In genomic region chrX:74243807-74244206, GRCm38 (mm10) we compare ENCODE assay signal across 8 mouse cellular contexts. TPM values are rescaled to one million over a fixed set of nuclear protein-coding genes. Genes with fewer than 3 reads are reported as not detected.
A peak's percentile ranks its signal among the peaks of the same experiment; 100 is the strongest.
DNase-seq lines count a peak whose midpoint lies in the region; ATAC-seq and TF ChIP-seq lines count a peak whose summit lies in the region.

No protein-coding gene starts in this region.

- 57% methylated on average over 3 of the region's 3 CpGs for WGBS in forebrain, embryonic 14.5 days
- WGBS in limb, embryonic 12.5 days, result 72% methylated on average over 3 of the region's 3 CpGs
- WGBS in midbrain, embryonic 13.5 days, result 59% methylated on average over 3 of the region's 3 CpGs

- H3K9me3 ChIP-seq in forebrain, embryonic 14.5 days (replicated peaks; ENCODE audit: control insufficient read depth, low read length), result no peaks in the 10 kb centered on the region
- H3K9me3 ChIP-seq in limb, embryonic 12.5 days, result no peaks in the 10 kb centered on the region
- H3K9me3 ChIP-seq in midbrain, embryonic 13.5 days, result no peaks in the 10 kb centered on the region

- no peaks in the 10 kb centered on the region for H3K4me1 ChIP-seq in forebrain, embryonic 14.5 days (ENCODE audit: control insufficient read depth, insufficient read depth, low read length)
- H3K4me1 ChIP-seq in limb, embryonic 12.5 days (replicated peaks), result peaks cover 9% of the 10 kb centered on the region; the same call in 1 of the 2 replicates
- H3K4me1 ChIP-seq in midbrain, embryonic 13.5 days (replicated peaks), result peaks cover 16% of the 10 kb centered on the region

- TF ChIP-seq CTCF in layer of hippocampus, adult 2 months (conservative IDR thresholded peaks at IDR 0.05), result no peak

- H3K9ac ChIP-seq in forebrain, embryonic 14.5 days (ENCODE audit: low read length), result peak overlapping the region; percentile 76; the same call in 1 of the 2 replicates
- H3K9ac ChIP-seq in limb, embryonic 12.5 days (replicated peaks), result peak overlapping the region; percentile 80
- peak overlapping the region; percentile 78 for H3K9ac ChIP-seq in midbrain, embryonic 13.5 days (replicated peaks)

- H3K4me3 ChIP-seq in layer of hippocampus, adult 2 months, result no peak overlapping the region; the same call in 1 of the 2 replicates
- H3K4me3 ChIP-seq in forebrain, embryonic 14.5 days (ENCODE audit: low read depth, low read length), result peak overlapping the region; percentile 51
- peak overlapping the region; percentile 57 for H3K4me3 ChIP-seq in limb, embryonic 12.5 days (replicated peaks)
- peak overlapping the region; percentile 59 for H3K4me3 ChIP-seq in midbrain, embryonic 13.5 days (replicated peaks)

- H3K36me3 ChIP-seq in forebrain, embryonic 14.5 days (ENCODE audit: control insufficient read depth, insufficient read depth, low read length), result peaks cover 43% of the 10 kb centered on the region
- H3K36me3 ChIP-seq in limb, embryonic 12.5 days, result peaks cover 48% of the 10 kb centered on the region
- H3K36me3 ChIP-seq in midbrain, embryonic 13.5 days, result peaks cover 41% of the 10 kb centered on the region

- H3K27me3 ChIP-seq in forebrain, embryonic 14.5 days (replicated peaks; ENCODE audit: control insufficient read depth, insufficient read depth, low read length), result no peaks in the 10 kb centered on the region
- H3K27me3 ChIP-seq in limb, embryonic 12.5 days, result no peaks in the 10 kb centered on the region
- H3K27me3 ChIP-seq in midbrain, embryonic 13.5 days, result no peaks in the 10 kb centered on the region

- 0 out of 2 replicates have a peak overlapping the region, but pooled peaks have one; percentile 3 for H3K27ac ChIP-seq in layer of hippocampus, adult 2 months
- H3K27ac ChIP-seq in forebrain, embryonic 14.5 days (ENCODE audit: low read depth, low read length), result no peak overlapping the region
- H3K27ac ChIP-seq in limb, embryonic 12.5 days, result no peak overlapping the region
- no peak overlapping the region for H3K27ac ChIP-seq in midbrain, embryonic 13.5 days

- peak overlapping the region; percentile 68 for H3K4me2 ChIP-seq in forebrain, embryonic 14.5 days (ENCODE audit: low read length)
- H3K4me2 ChIP-seq in limb, embryonic 12.5 days, result peak overlapping the region; percentile 63
- peak overlapping the region; percentile 68 for H3K4me2 ChIP-seq in midbrain, embryonic 13.5 days (replicated peaks)

- DNase-seq in layer of hippocampus, adult 2 months (ENCODE audit: low spot score in 2 of 2), result no peak
- no peak for DNase-seq in layer of hippocampus, postnatal 25 days (ENCODE audit: extremely low spot score in 1 of 2, low spot score in 1 of 2)
- DNase-seq in forebrain, embryonic 14.5 days (ENCODE audit: low spot score), result no peak
- peak; percentile 73 to 80 for DNase-seq in thymus, postnatal 10 days (ENCODE audit: low spot score in 2 of 2)
- no peak for DNase-seq in cerebellum, postnatal 4 days (ENCODE audit: low spot score in 2 of 2)
- no peak for DNase-seq in cerebellum, adult 11 months

- no peak for ATAC-seq in forebrain, embryonic 14.5 days
- no peak for ATAC-seq in limb, embryonic 12.5 days (ENCODE audit: insufficient number of reproducible peaks, insufficient read depth, low FRiP score, low TSS enrichment, low read depth)
- ATAC-seq in midbrain, embryonic 13.5 days, result no peak

RNA-seq across cellular contexts. Expression of gene Flna, which starts 5.8 kb away (rescaled TPM):
- 10 to 100 TPM; 77.1 to 78.0 TPM for total RNA-seq in layer of hippocampus, adult 2 months (2021)
- 100 to 1,000 TPM in 1 of 2 experiments, 10 to 100 TPM in 1; 82.6 to 124 TPM for total RNA-seq in layer of hippocampus, postnatal 25 days (2021)
- polyA plus RNA-seq in forebrain, embryonic 14.5 days (2014; fragmentation: Nextera tagmentation; extraction: Ambion mirVana), result 88.1 and 103 TPM in 2 replicates
- polyA plus RNA-seq in limb, embryonic 12.5 days (2016; fragmentation: Nextera tagmentation; extraction: Ambion mirVana), result 311 and 345 TPM in 2 replicates
- 102 and 109 TPM in 2 replicates for polyA plus RNA-seq in midbrain, embryonic 13.5 days (2015; fragmentation: Nextera tagmentation; extraction: Ambion mirVana)

RNA-seq across cellular contexts. Expression of gene Emd, which starts 10.7 kb away (rescaled TPM):
- 10 to 100 TPM; 31.8 to 39.5 TPM for total RNA-seq in layer of hippocampus, adult 2 months (2021)
- 10 to 100 TPM; 35.1 to 36.5 TPM for total RNA-seq in layer of hippocampus, postnatal 25 days (2021)
- polyA plus RNA-seq in forebrain, embryonic 14.5 days (2014; fragmentation: Nextera tagmentation; extraction: Ambion mirVana), result 26.1 and 37.9 TPM in 2 replicates
- polyA plus RNA-seq in limb, embryonic 12.5 days (2016; fragmentation: Nextera tagmentation; extraction: Ambion mirVana), result 21.3 and 25.4 TPM in 2 replicates
- polyA plus RNA-seq in midbrain, embryonic 13.5 days (2015; fragmentation: Nextera tagmentation; extraction: Ambion mirVana), result 19.2 and 20.4 TPM in 2 replicates

RNA-seq across cellular contexts. Expression of gene Rpl10, which starts 26.8 kb away (rescaled TPM):
- 100 to 1,000 TPM; 137 to 175 TPM for total RNA-seq in layer of hippocampus, adult 2 months (2021)
- 100 to 1,000 TPM; 171 TPM for total RNA-seq in layer of hippocampus, postnatal 25 days (2021)
- polyA plus RNA-seq in forebrain, embryonic 14.5 days (2014; fragmentation: Nextera tagmentation; extraction: Ambion mirVana), result 528 and 677 TPM in 2 replicates
- 787 and 794 TPM in 2 replicates for polyA plus RNA-seq in limb, embryonic 12.5 days (2016; fragmentation: Nextera tagmentation; extraction: Ambion mirVana)
- polyA plus RNA-seq in midbrain, embryonic 13.5 days (2015; fragmentation: Nextera tagmentation; extraction: Ambion mirVana), result 542 and 551 TPM in 2 replicates

RNA-seq across cellular contexts. Expression of gene Taz, which starts 37.9 kb away (rescaled TPM):
- total RNA-seq in layer of hippocampus, adult 2 months (2021), result 10 to 100 TPM; 61.4 to 71.4 TPM
- total RNA-seq in layer of hippocampus, postnatal 25 days (2021), result 10 to 100 TPM; 48.8 to 64.9 TPM
- polyA plus RNA-seq in forebrain, embryonic 14.5 days (2014; fragmentation: Nextera tagmentation; extraction: Ambion mirVana), result 60.2 and 65.0 TPM in 2 replicates
- polyA plus RNA-seq in limb, embryonic 12.5 days (2016; fragmentation: Nextera tagmentation; extraction: Ambion mirVana), result 90.9 and 94.9 TPM in 2 replicates
- 95.3 and 97.2 TPM in 2 replicates for polyA plus RNA-seq in midbrain, embryonic 13.5 days (2015; fragmentation: Nextera tagmentation; extraction: Ambion mirVana)

RNA-seq across cellular contexts. Expression of gene Dnase1l1, which starts 38.3 kb away (rescaled TPM):
- total RNA-seq in layer of hippocampus, adult 2 months (2021), result 1 to 10 TPM; 1.6 to 2.1 TPM
- total RNA-seq in layer of hippocampus, postnatal 25 days (2021), result 1 to 10 TPM; 1.8 to 2.6 TPM
- 2.9 and 3.1 TPM in 2 replicates for polyA plus RNA-seq in forebrain, embryonic 14.5 days (2014; fragmentation: Nextera tagmentation; extraction: Ambion mirVana)
- 9.9 and 11.6 TPM in 2 replicates for polyA plus RNA-seq in limb, embryonic 12.5 days (2016; fragmentation: Nextera tagmentation; extraction: Ambion mirVana)
- polyA plus RNA-seq in midbrain, embryonic 13.5 days (2015; fragmentation: Nextera tagmentation; extraction: Ambion mirVana), result 2.8 and 3.0 TPM in 2 replicates

Comparison
In these comparisons a context has a peak if more than half of its experiments do, and no peak if none do; other contexts are left out.
1. DNase-seq: peak in thymus, postnatal 10 days (2 of 2); none in layer of hippocampus, adult 2 months (0 of 2), layer of hippocampus, postnatal 25 days (0 of 2), forebrain, embryonic 14.5 days (single experiment), cerebellum, postnatal 4 days (0 of 2) and cerebellum, adult 11 months (single experiment).
2. Peak in every context shown above with its lines, with median percentiles within 50 percentile points of each other: H3K4me2 ChIP-seq and H3K9ac ChIP-seq.